Mouse (Mus musculus) stomach, postnatal 0 days (tissue): Measurements from ENCODE around the gene Sult1b1. TPM values are rescaled to one million over a fixed set of nuclear protein-coding genes. Genes with fewer than 3 reads are reported as not detected.
"Not testable (repeated sequence)": the region's sequence is repeated elsewhere in the genome, so short reads cannot be mapped to it uniquely, and the experiment has no call there.

Experiments used
- ATAC-seq: fragments of 200-750 bp; cut with Nextera tagmentation; 2 replicates; pipeline ENCODE4 v1.8.0; 2017; ENCODE audit not compliant: low FRiP score, low TSS enrichment
- DNase-seq: peaks from one replicate; pipeline ENCODE4 v3.0.0-alpha.2; 2016; ENCODE audit warnings: low spot score
- H3K27ac ChIP-seq: fragments of 300-500 bp; sonication (generic); replicated peaks from 2 replicates; pipeline ENCODE4 v1.5.1; 2014; ENCODE audit warnings: mild to moderate bottlenecking, control low read depth
- H3K27me3 ChIP-seq: fragments of 300-500 bp; sonication (generic); 2 replicates; pipeline ENCODE4 v1.6.1; 2014; ENCODE audit warnings: low read length; ENCODE audit not compliant: control insufficient read depth, insufficient read depth
- H3K36me3 ChIP-seq: fragments of 300-500 bp; sonication (generic); 2 replicates; pipeline ENCODE4 v1.6.1; 2014; ENCODE audit warnings: low read length, mixed read lengths; ENCODE audit not compliant: control insufficient read depth, insufficient read depth
- H3K4me1 ChIP-seq: fragments of 300-500 bp; sonication (generic); replicated peaks from 2 replicates; pipeline ENCODE4 v1.6.1; 2014; ENCODE audit warnings: antibody characterized with exemption; ENCODE audit not compliant: control insufficient read depth, insufficient read depth
- H3K4me2 ChIP-seq: fragments of 300-500 bp; sonication (generic); replicated peaks from 2 replicates; pipeline ENCODE4 v1.6.1; 2014; ENCODE audit warnings: low read depth, mild to moderate bottlenecking, control low read depth, moderate library complexity
- H3K4me3 ChIP-seq: fragments of 300-500 bp; sonication (generic); 2 replicates; pipeline ENCODE4 v1.5.1; 2014; ENCODE audit warnings: low read depth, low read length, control low read depth
- H3K9ac ChIP-seq: fragments of 300-500 bp; sonication (generic); 2 replicates; pipeline ENCODE4 v1.6.1; 2014; ENCODE audit warnings: mild to moderate bottlenecking, low read length, control low read depth, mixed read lengths
- H3K9me3 ChIP-seq: fragments of 300-500 bp; sonication (generic); 2 replicates; pipeline ENCODE4 v1.6.1; 2016; ENCODE audit warnings: low read length; ENCODE audit not compliant: control insufficient read depth
- CTCF ChIP-seq: IDR thresholded peaks from 2 replicates; pipeline ENCODE4 v1.5.1; 2016; ENCODE audit warnings: antibody characterized with exemption, low read depth, mild to moderate bottlenecking, moderate library complexity
- EP300 ChIP-seq: optimal IDR thresholded peaks from 2 replicates; pipeline ENCODE3; 2016; ENCODE audit warnings: antibody characterized with exemption
- WGBS: fragments of 180-500 bp; shearing (Covaris S2); extraction: QIAGEN DNeasy Blood & Tissue Kit; methylation state at CpG from one replicate; pipeline ENCODE4 v1.1.7; 2014; 5-methylcytosine and 5-hydroxymethylcytosine counted together
- polyA plus RNA-seq: library from polyadenylated mRNA; unstranded; fragments of >200 nt; fragmentation: Nextera tagmentation; extraction: Ambion mirVana; gene quantifications from 2 replicates; pipeline ENCODE4 v1.2.1, GENCODE M21; 2015

Sult1b1 gene
- polyA plus RNA-seq, 1 experiment from 2014 or later: 79.9 TPM

DNA sequence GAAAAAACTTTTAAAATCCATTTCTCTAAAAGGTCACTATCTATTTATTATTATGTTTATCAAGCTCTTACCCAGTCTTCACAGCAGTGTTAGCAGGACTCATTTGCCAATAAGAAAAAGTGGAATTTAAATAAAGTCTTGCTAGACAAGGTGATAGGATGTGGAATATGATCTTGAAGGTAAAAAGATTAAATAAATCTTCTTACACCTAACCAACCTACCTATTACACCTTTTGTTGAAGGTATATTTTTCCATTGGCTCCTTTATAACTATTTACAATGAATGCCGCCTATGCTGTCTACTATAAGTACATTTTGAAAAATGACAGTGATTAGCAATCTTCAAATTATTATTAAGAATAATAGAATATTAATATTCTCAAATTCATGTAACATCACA is 47.2 kb downstream of the Sult1b1 start, which contains the start of gene Ugt2a1:
Ugt2a1 (minus strand) TSS at position 101 of the 400 bp plus-strand sequence.
- H3K4me2 ChIP-seq: no peak within 1 kb of the TSS
- H3K4me1 ChIP-seq: no peaks in the 10 kb centered on the region
- no peak for TF ChIP-seq EP300
- no peak for TF ChIP-seq CTCF
- H3K27ac ChIP-seq: no peak within 1 kb of the TSS
- ATAC-seq: no peak
- 88% methylated on average over 1 of the region's 1 CpGs for WGBS
- no peaks in the 10 kb centered on the region for H3K9me3 ChIP-seq
- H3K27me3 ChIP-seq: no peaks in the 10 kb centered on the region
- no peak within 1 kb of the TSS for H3K4me3 ChIP-seq
- H3K9ac ChIP-seq: no peak within 1 kb of the TSS
- no peak for DNase-seq
- H3K36me3 ChIP-seq: no peaks in the 10 kb centered on the region

DNA sequence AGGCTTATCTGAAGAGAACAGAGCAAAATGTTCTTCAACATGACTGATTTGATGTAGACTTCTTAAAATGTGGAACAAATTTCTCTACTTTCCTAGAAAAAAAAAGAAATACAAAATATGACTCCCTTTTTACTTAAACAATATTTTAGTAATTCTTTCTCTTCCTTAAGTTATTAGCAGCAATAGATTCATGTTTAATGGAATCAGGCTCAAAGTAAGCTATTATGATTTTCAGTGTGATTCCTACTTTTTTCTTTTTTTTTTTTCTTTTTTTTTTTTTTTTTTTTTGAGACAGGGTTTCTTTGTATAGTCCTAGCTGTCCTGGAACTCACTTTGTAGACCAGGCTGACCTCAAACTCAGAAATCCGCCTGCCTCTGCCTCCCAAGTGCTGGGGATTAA is 51.3 kb downstream of the Sult1b1 start, which contains the start of gene Gm43638:
Gm43638 (minus strand) TSS at position 101 of the 400 bp plus-strand sequence.
- ATAC-seq, H3K4me2 ChIP-seq, H3K9me3 ChIP-seq, H3K4me1 ChIP-seq, H3K4me3 ChIP-seq, H3K9ac ChIP-seq, DNase-seq, H3K36me3 ChIP-seq, H3K27ac ChIP-seq, H3K27me3 ChIP-seq: not testable (repeated sequence)
- WGBS: 80% methylated on average over 1 of the region's 1 CpGs

DNA sequence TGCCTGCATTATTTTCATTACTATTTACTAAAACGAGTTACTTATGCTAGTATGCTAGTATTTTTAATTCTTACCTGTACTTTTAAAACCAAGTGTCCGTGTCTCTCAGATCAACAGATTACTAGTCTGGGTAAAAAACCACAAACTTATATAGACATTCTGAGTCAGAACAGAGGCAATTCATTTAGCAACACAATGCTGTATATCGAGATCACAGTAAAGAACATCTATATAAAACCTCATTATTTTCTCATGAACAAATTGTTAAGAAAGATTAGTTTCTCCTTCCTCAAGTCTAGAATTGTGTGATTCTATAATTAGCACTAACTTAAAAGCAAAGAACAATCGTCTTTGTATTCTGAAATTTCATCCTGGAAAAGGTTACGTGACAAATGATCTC is 55.8 kb downstream of the Sult1b1 start, which contains the start of gene Ugt2a2:
Ugt2a2 (minus strand) TSS at position 101 of the 400 bp plus-strand sequence.
- DNase-seq: no peak
- Histone ChIP-seq H3K9me3 (no peaks in the 10 kb centered on the region), H3K27ac (no peak within 1 kb of the TSS), H3K27me3 (no peaks in the 10 kb centered on the region), H3K4me1 (no peaks in the 10 kb centered on the region), H3K36me3 (no peaks in the 10 kb centered on the region), H3K4me3 (no peak within 1 kb of the TSS), H3K4me2 (no peak within 1 kb of the TSS), H3K9ac (no peak within 1 kb of the TSS)
- TF ChIP-seq CTCF: no peak
- TF ChIP-seq EP300: no peak
- no peak for ATAC-seq
- WGBS: 74% methylated on average over 5 of the region's 5 CpGs

Other genes starting within 250 kb of the Sult1b1 start
- 0.55 and 0.96 TPM in 2 replicates for gene Ugt2a3, start 201.0 kb downstream of the Sult1b1 start, polyA plus RNA-seq
- gene Ugt2b38, start 114.0 kb downstream of the Sult1b1 start, polyA plus RNA-seq: not detected in 2 replicates
- gene Ugt2a2, start 55.9 kb downstream of the Sult1b1 start, polyA plus RNA-seq: not detected in 2 replicates
- not detected in 2 replicates for gene Gm43638, start 51.4 kb downstream of the Sult1b1 start, polyA plus RNA-seq
- gene Ugt2a1, start 47.3 kb downstream of the Sult1b1 start, polyA plus RNA-seq: not detected in 2 replicates
- gene Sult1d1, start 30.8 kb upstream of the Sult1b1 start, polyA plus RNA-seq: 42.1 and 44.3 TPM in 2 replicates
- gene Sult1e1, start 53.4 kb upstream of the Sult1b1 start, polyA plus RNA-seq: 0.10 and 0.16 TPM in 2 replicates
- gene Csn1s1, start 128.0 kb upstream of the Sult1b1 start, polyA plus RNA-seq: 0.56 and 1.4 TPM in 2 replicates
- gene Csn2, start 161.4 kb upstream of the Sult1b1 start, polyA plus RNA-seq: 3.3 and 8.9 TPM in 2 replicates
- gene Csn1s2a, start 236.4 kb upstream of the Sult1b1 start, polyA plus RNA-seq: 2.2 and 4.1 TPM in 2 replicates